8 mouse cellular contexts compared by ENCODE assay signal in genomic region chr5:125002969-125003872, GRCm38 (mm10). TPM values are rescaled to one million over a fixed set of nuclear protein-coding genes. Genes with fewer than 3 reads are reported as not detected.
A peak's percentile ranks its signal among the peaks of the same experiment; 100 is the strongest.
DNase-seq lines count a peak whose midpoint lies in the region; ATAC-seq and TF ChIP-seq lines count a peak whose summit lies in the region.

Gene Rflna (plus strand): TSS chr5:125003221.

- H3K27me3 ChIP-seq in ES-Bruce4 (ENCODE audit: control insufficient read depth, insufficient read depth, low read length, poor library complexity, severe bottlenecking): no peaks in the 10 kb centered on the region
- H3K27me3 ChIP-seq in midbrain, embryonic 12.5 days: peaks cover 30% of the 10 kb centered on the region

- H3K9me3 ChIP-seq in ES-Bruce4 (replicated peaks; ENCODE audit: control insufficient read depth, insufficient read depth, low read length, poor library complexity, severe bottlenecking): no peaks in the 10 kb centered on the region
- no peaks in the 10 kb centered on the region for H3K9me3 ChIP-seq in midbrain, embryonic 12.5 days

- ATAC-seq in granulocyte monocyte progenitor cell, adult 5-6 weeks (replicated peaks; ENCODE audit: poor library complexity, severe bottlenecking): peak; percentile 50
- peak; percentile 79 for ATAC-seq in midbrain, embryonic 12.5 days (ENCODE audit: low FRiP score, low read depth)
- no peak for ATAC-seq in monocyte, adult 5-6 weeks (replicated peaks; ENCODE audit: insufficient number of reproducible peaks, low FRiP score, low TSS enrichment, poor library complexity, severe bottlenecking)
- ATAC-seq in frontal cortex, adult (ENCODE audit: low TSS enrichment): no peak

- H3K4me2 ChIP-seq in midbrain, embryonic 12.5 days (replicated peaks): peak within 1 kb of the TSS; percentile 62

- no peaks in the 10 kb centered on the region for H3K36me3 ChIP-seq in ES-Bruce4 (ENCODE audit: control insufficient read depth, insufficient read depth, low read length, poor library complexity, severe bottlenecking)
- H3K36me3 ChIP-seq in midbrain, embryonic 12.5 days: no peaks in the 10 kb centered on the region

- no peak within 1 kb of the TSS for H3K27ac ChIP-seq in ES-Bruce4 (ENCODE audit: insufficient read depth, low read length)
- H3K27ac ChIP-seq in midbrain, embryonic 12.5 days (replicated peaks): no peak within 1 kb of the TSS; the same call in 1 of the 2 replicates

- TF ChIP-seq POLR2A in ES-Bruce4 (IDR thresholded peaks at IDR 0.05; ENCODE audit: insufficient read depth, low read length): no peak

- peak; percentile 24 for DNase-seq in WW6 (ENCODE audit: low read depth, low spot score)
- peak; percentile 86 to 90 for DNase-seq in kidney, postnatal 4 days
- DNase-seq in left cerebral cortex, adult 11 months (ENCODE audit: low spot score): no peak

- H3K4me3 ChIP-seq in ES-Bruce4 (ENCODE audit: low read depth, low read length): peak within 1 kb of the TSS; percentile 29
- H3K4me3 ChIP-seq in midbrain, embryonic 12.5 days: peak within 1 kb of the TSS; percentile 41

- no peak for TF ChIP-seq EP300 in ES-Bruce4 (IDR thresholded peaks at IDR 0.05; ENCODE audit: insufficient read depth, low read depth, low read length)

- H3K9ac ChIP-seq in ES-Bruce4 (ENCODE audit: low read depth, poor library complexity, severe bottlenecking): no peak within 1 kb of the TSS
- peak within 1 kb of the TSS; percentile 51 for H3K9ac ChIP-seq in midbrain, embryonic 12.5 days (replicated peaks)

- TF ChIP-seq CTCF in ES-Bruce4 (IDR thresholded peaks at IDR 0.05; ENCODE audit: low read depth, low read length): no peak

- no peaks in the 10 kb centered on the region for H3K4me1 ChIP-seq in ES-Bruce4 (ENCODE audit: control insufficient read depth, insufficient read depth, low read length)
- H3K4me1 ChIP-seq in midbrain, embryonic 12.5 days: peaks cover 30% of the 10 kb centered on the region

- 2% methylated on average over 37 of the region's 41 CpGs for WGBS in midbrain, embryonic 12.5 days

RNA-seq across cellular contexts. Expression of gene Rflna, which starts in this region (rescaled TPM):
- 1.7 and 2.0 TPM in 2 replicates for polyA plus RNA-seq in ES-Bruce4 (2011; ENCODE audit: insufficient read depth, insufficient read length, low read depth, missing spikeins)
- total RNA-seq in granulocyte monocyte progenitor cell, adult 5-6 weeks (2014; fragmentation: Nextera tagmentation): not detected in 2 replicates
- not detected in 2 replicates for total RNA-seq in granulocyte monocyte progenitor cell, adult 5-6 weeks (2017)
- polyA plus RNA-seq in midbrain, embryonic 12.5 days (2016; fragmentation: Nextera tagmentation; extraction: Ambion mirVana): 5.2 and 12.1 TPM in 2 replicates
- not detected in 3 replicates for total RNA-seq in monocyte, adult 5-6 weeks (2017)

Comparison
In these comparisons a context has a peak if more than half of its experiments do, and no peak if none do; other contexts are left out.
1. Peak in ATAC-seq in granulocyte monocyte progenitor cell, adult 5-6 weeks; RNA of the gene not detected or under 1 TPM.